Mouse (Mus musculus) ES-E14 (cell line): ENCODE data around the gene Hrh1.

ENCODE experiments used
- HCFC1 ChIP-seq: IDR thresholded peaks from 2 replicates; pipeline ENCODE4 v1.6.1; 2012; ENCODE audit warnings: low read length, inconsistent platforms, borderline replicate concordance; ENCODE audit not compliant: insufficient read depth
- MAFK ChIP-seq: IDR thresholded peaks from 2 replicates; pipeline ENCODE4 v1.6.1; 2014; ENCODE audit warnings: mild to moderate bottlenecking, low read depth, low read length, inconsistent platforms; ENCODE audit not compliant: insufficient read depth
- ZC3H11A ChIP-seq: IDR thresholded peaks from 2 replicates; pipeline ENCODE4 v1.6.1; 2012; ENCODE audit warnings: low read depth, mild to moderate bottlenecking, inconsistent platforms, low read length, borderline replicate concordance
- ZNF384 ChIP-seq: IDR thresholded peaks from 2 replicates; pipeline ENCODE4 v1.6.1; 2012; ENCODE audit warnings: low read depth, low read length, inconsistent platforms

- no peak for TF ChIP-seq ZNF384
- TF ChIP-seq HCFC1 = no peak
- no peak for TF ChIP-seq MAFK
- no peak for TF ChIP-seq ZC3H11A
These were observed 77.2 kb downstream of the Hrh1 start for GRCm38 (mm10) chr6:114474911-114475310.
